ENCODE assay signal across 31 mouse cellular contexts in genomic region chr4:108392558-108392957, GRCm38 (mm10). TPM values are rescaled to one million over a fixed set of nuclear protein-coding genes. Genes with fewer than 3 reads are reported as not detected.
A peak's percentile ranks its signal among the peaks of the same experiment; 100 is the strongest.
DNase-seq lines count a peak whose midpoint lies in the region; ATAC-seq and TF ChIP-seq lines count a peak whose summit lies in the region.
"Had no signal": no experiment of that assay in that cellular context is flagged by ENCODE, and none has a peak within 500 bp of the region (broad histone marks: within the 10 kb centered on the region; RNA-seq: fewer than 3 reads in every experiment).

No protein-coding gene starts in this region.

- no peak for ATAC-seq in heart, embryonic 13.5 days (ENCODE audit: extremely low read depth, insufficient number of reproducible peaks, low FRiP score, low TSS enrichment)
- no peak for ATAC-seq in liver, postnatal 0 days
- 0 out of 2 replicates have a peak, but pooled peaks have one; percentile 25 for ATAC-seq in erythroid progenitor cell, adult 5-6 weeks (replicated peaks; ENCODE audit: low FRiP score, poor library complexity, severe bottlenecking)
- peak; percentile 40; the same call in 1 of the 2 replicates for ATAC-seq in megakaryocyte-erythroid progenitor cell, adult 5-6 weeks (replicated peaks; ENCODE audit: low FRiP score, low TSS enrichment, poor library complexity, severe bottlenecking)
- ATAC-seq: forebrain, postnatal 0 days; hindbrain, embryonic 16.5 days; midbrain, embryonic 13.5 days had no signal

- H3K27me3 ChIP-seq in heart, embryonic 13.5 days (replicated peaks) = no peaks in the 10 kb centered on the region
- no peaks in the 10 kb centered on the region for H3K27me3 ChIP-seq in liver, adult 2 months (ENCODE audit: control insufficient read depth, insufficient read depth, low read length)
- no peaks in the 10 kb centered on the region for H3K27me3 ChIP-seq in liver, postnatal 0 days (ENCODE audit: insufficient read depth, low read length)
- no peaks in the 10 kb centered on the region for H3K27me3 ChIP-seq in embryonic facial prominence, embryonic 10.5 days (replicated peaks; ENCODE audit: low read depth, poor library complexity, severe bottlenecking)
- H3K27me3 ChIP-seq: forebrain, embryonic 12.5 days; lung, embryonic 15.5 days; midbrain, embryonic 13.5 days; stomach, embryonic 15.5 days had no signal

- peak overlapping the region; percentile 26; the same call in 1 of the 2 replicates for H3K27ac ChIP-seq in heart, embryonic 13.5 days (replicated peaks)
- H3K27ac ChIP-seq in liver, adult 2 months (replicated peaks; ENCODE audit: insufficient read depth, low read depth, low read length) = no peak overlapping the region
- H3K27ac ChIP-seq in liver, postnatal 0 days (ENCODE audit: low read depth) = no peak overlapping the region
- no peak overlapping the region for H3K27ac ChIP-seq in embryonic facial prominence, embryonic 10.5 days (replicated peaks)
- H3K27ac ChIP-seq: forebrain, embryonic 12.5 days; hindbrain, embryonic 10.5 days; kidney, postnatal 0 days; liver, embryonic 14.5 days; lung, embryonic 15.5 days; midbrain, embryonic 13.5 days had no signal

- TF ChIP-seq CTCF in liver, adult 2 months (IDR thresholded peaks at IDR 0.05; ENCODE audit: low read depth, low read length) = no peak
- TF ChIP-seq CTCF in liver, postnatal 0 days (IDR thresholded peaks at IDR 0.05; ENCODE audit: low read depth) = no peak

- H3K9me3 ChIP-seq in heart, embryonic 13.5 days = peaks cover 4% of the 10 kb centered on the region; the same call in 1 of the 2 replicates
- no peaks in the 10 kb centered on the region for H3K9me3 ChIP-seq in liver, postnatal 0 days (ENCODE audit: low read length)
- H3K9me3 ChIP-seq in embryonic facial prominence, embryonic 10.5 days = no peaks in the 10 kb centered on the region
- H3K9me3 ChIP-seq: forebrain, embryonic 12.5 days; lung, embryonic 15.5 days; stomach, embryonic 15.5 days had no signal

- WGBS in heart, embryonic 13.5 days = 55% methylated on average over 2 of the region's 2 CpGs
- WGBS in liver, adult 2 months = 9% methylated on average over 2 of the region's 2 CpGs
- WGBS in liver, postnatal 0 days (ENCODE audit: insufficient replicate concordance) = 9% methylated on average over 2 of the region's 2 CpGs
- 76% methylated on average over 2 of the region's 2 CpGs for WGBS in embryonic facial prominence, embryonic 10.5 days

- TF ChIP-seq POLR2A in liver, adult 2 months (IDR thresholded peaks at IDR 0.05; ENCODE audit: extremely low read depth, insufficient read depth, low read length) = no peak

- no peak overlapping the region for H3K9ac ChIP-seq in heart, embryonic 13.5 days
- no peak overlapping the region for H3K9ac ChIP-seq in liver, adult 2 months (ENCODE audit: low read depth, low read length)
- H3K9ac ChIP-seq in liver, postnatal 0 days (replicated peaks) = no peak overlapping the region
- H3K9ac ChIP-seq: forebrain, embryonic 12.5 days; forebrain, postnatal 0 days; liver, embryonic 14.5 days; lung, embryonic 15.5 days; midbrain, embryonic 13.5 days; stomach, embryonic 15.5 days had no signal

- H3K4me2 ChIP-seq in heart, embryonic 13.5 days = no peak overlapping the region
- no peak overlapping the region for H3K4me2 ChIP-seq in liver, postnatal 0 days (ENCODE audit: low read depth, low read length)
- H3K4me2 ChIP-seq: forebrain, embryonic 12.5 days; heart, embryonic 11.5 days; lung, embryonic 15.5 days; midbrain, embryonic 13.5 days; stomach, embryonic 15.5 days had no signal

- no peaks in the 10 kb centered on the region for H3K36me3 ChIP-seq in heart, embryonic 13.5 days
- H3K36me3 ChIP-seq in liver, adult 2 months (ENCODE audit: control insufficient read depth, insufficient read depth, low read length) = no peaks in the 10 kb centered on the region
- H3K36me3 ChIP-seq in liver, postnatal 0 days (replicated peaks; ENCODE audit: insufficient read depth, low read length) = no peaks in the 10 kb centered on the region
- H3K36me3 ChIP-seq in embryonic facial prominence, embryonic 10.5 days (replicated peaks) = no peaks in the 10 kb centered on the region
- H3K36me3 ChIP-seq: forebrain, embryonic 12.5 days; G1E; hindbrain, embryonic 10.5 days; lung, embryonic 15.5 days; midbrain, embryonic 13.5 days; stomach, embryonic 15.5 days had no signal

- intact Hi-C loops in heart, postnatal 36 days (cut with DNase I) = no loop called here

- no peak for DNase-seq in heart, postnatal 36 days
- peak; percentile 84 for DNase-seq in liver, adult 2 months (ENCODE audit: extremely low read depth, low read depth, low spot score)
- DNase-seq in liver, postnatal 0 days = no peak
- DNase-seq in ovary, postnatal 10 days (ENCODE audit: low spot score) = no peak
- DNase-seq in embryonic facial prominence, embryonic 10.5 days (ENCODE audit: low spot score) = no peak
- DNase-seq: adrenal gland, postnatal 14 days; cerebellum, adult 11 months; cerebellum, adult 9-10 months; forebrain, postnatal 0 days; gastrocnemius, postnatal 10 days; heart, adult 11 months; heart, postnatal 10 days; layer of hippocampus, adult 9-11 months; retina, postnatal 1 day; right cerebral cortex, postnatal 14 days; thymus, postnatal 25 days had no signal

- no peak overlapping the region for H3K4me3 ChIP-seq in heart, embryonic 13.5 days
- H3K4me3 ChIP-seq in liver, adult 2 months (ENCODE audit: insufficient read depth, low read depth, low read length) = no peak overlapping the region
- H3K4me3 ChIP-seq in liver, postnatal 0 days (ENCODE audit: low read depth, low read length) = no peak overlapping the region
- no peak overlapping the region for H3K4me3 ChIP-seq in embryonic facial prominence, embryonic 10.5 days
- H3K4me3 ChIP-seq: erythroblast, embryonic 14.5 days; forebrain, embryonic 12.5 days; hindbrain, embryonic 10.5 days; lung, embryonic 15.5 days; midbrain, embryonic 13.5 days; stomach, embryonic 15.5 days had no signal

- no peaks in the 10 kb centered on the region for H3K79me2 ChIP-seq in liver, adult 2 months (ENCODE audit: control insufficient read depth, insufficient read depth, low read length)

- TF ChIP-seq EP300 in liver, postnatal 0 days (IDR thresholded peaks at IDR 0.05; ENCODE audit: low read depth) = no peak

- H3K4me1 ChIP-seq in heart, embryonic 13.5 days = peaks cover 29% of the 10 kb centered on the region
- H3K4me1 ChIP-seq in liver, adult 2 months (ENCODE audit: control insufficient read depth, insufficient read depth, low read length) = no peaks in the 10 kb centered on the region; the same call in 1 of the 2 replicates
- H3K4me1 ChIP-seq in liver, postnatal 0 days (ENCODE audit: insufficient read depth) = peaks cover 10% of the 10 kb centered on the region
- peaks cover 16% of the 10 kb centered on the region for H3K4me1 ChIP-seq in embryonic facial prominence, embryonic 10.5 days
- H3K4me1 ChIP-seq: stomach, embryonic 15.5 days had no signal

RNA-seq across cellular contexts. Expression of gene Shisal2a, which starts 9.4 kb away (rescaled TPM):
- polyA plus RNA-seq in heart, embryonic 13.5 days (2015; fragmentation: Nextera tagmentation; extraction: Ambion mirVana) = 1.1 and 1.8 TPM in 2 replicates
- not detected for total RNA-seq in heart, postnatal 36 days (2021)
- total RNA-seq in liver, adult 2 months (2014; rRNA removed) = not detected in 2 replicates
- polyA plus RNA-seq in liver, adult 2 months (2012; rRNA removed) = not detected in 2 replicates
- 0.26 and 0.52 TPM in 2 replicates for polyA plus RNA-seq in liver, postnatal 0 days (2015; fragmentation: Nextera tagmentation; extraction: Ambion mirVana)
- not detected in 2 replicates for total RNA-seq in erythroid progenitor cell, adult 5-6 weeks (2015; ENCODE audit: low replicate concordance)
- not detected in 2 replicates for total RNA-seq in erythroid progenitor cell, adult 5-6 weeks (2017; ENCODE audit: low replicate concordance)
- total RNA-seq in megakaryocyte-erythroid progenitor cell, adult 5-6 weeks (2014; fragmentation: Nextera tagmentation) = not detected in 2 replicates
- total RNA-seq in megakaryocyte-erythroid progenitor cell, adult 5-6 weeks (2017) = not detected in 2 replicates
- 4.0 and 5.6 TPM in 2 replicates for polyA plus RNA-seq in embryonic facial prominence, embryonic 10.5 days (2016; fragmentation: Nextera tagmentation; extraction: Ambion mirVana)
- total RNA-seq: G1E; gastrocnemius, postnatal 10 days; heart, postnatal 10 days; left cerebral cortex, postnatal 14 days had no signal
- polyA plus RNA-seq: erythroblast, embryonic 14.5 days; G1E had no signal

RNA-seq across cellular contexts. Expression of gene Gpx7, which starts 14.2 kb away (rescaled TPM):
- 61.6 and 61.9 TPM in 2 replicates for polyA plus RNA-seq in heart, embryonic 13.5 days (2015; fragmentation: Nextera tagmentation; extraction: Ambion mirVana)
- total RNA-seq in heart, postnatal 36 days (2021) = 1 to 10 TPM; 8.9 to 9.9 TPM
- 3.5 and 3.7 TPM in 2 replicates for total RNA-seq in liver, adult 2 months (2014; rRNA removed)
- polyA plus RNA-seq in liver, adult 2 months (2012; rRNA removed) = 2.0 and 3.2 TPM in 2 replicates
- polyA plus RNA-seq in liver, postnatal 0 days (2015; fragmentation: Nextera tagmentation; extraction: Ambion mirVana) = 14.5 and 15.6 TPM in 2 replicates
- not detected in 2 replicates for total RNA-seq in erythroid progenitor cell, adult 5-6 weeks (2015; ENCODE audit: low replicate concordance)
- total RNA-seq in erythroid progenitor cell, adult 5-6 weeks (2017; ENCODE audit: low replicate concordance) = not detected in 2 replicates
- total RNA-seq in megakaryocyte-erythroid progenitor cell, adult 5-6 weeks (2014; fragmentation: Nextera tagmentation) = not detected in 2 replicates
- total RNA-seq in megakaryocyte-erythroid progenitor cell, adult 5-6 weeks (2017) = 0.61 and 0.94 TPM in 2 replicates
- polyA plus RNA-seq in embryonic facial prominence, embryonic 10.5 days (2016; fragmentation: Nextera tagmentation; extraction: Ambion mirVana) = 39.7 and 40.1 TPM in 2 replicates
- polyA plus RNA-seq: erythroblast, embryonic 14.5 days; G1E had no signal

Comparison
In these comparisons a context has a peak if more than half of its experiments do, and no peak if none do; other contexts are left out.
1. ATAC-seq: peak in erythroid progenitor cell, adult 5-6 weeks (single experiment) and megakaryocyte-erythroid progenitor cell, adult 5-6 weeks (single experiment); none in heart, embryonic 13.5 days (single experiment) and liver, postnatal 0 days (single experiment).